Mouse (Mus musculus) cerebellum, adult 9-10 months (tissue): Measurements from ENCODE around the gene Prmt3.
A peak's percentile ranks its signal among the peaks of the same experiment; 100 is the strongest.

Experiments used
- DNase-seq: peaks from one replicate; pipeline ENCODE4 v3.0.0; 2022

The Prmt3 gene

DNA sequence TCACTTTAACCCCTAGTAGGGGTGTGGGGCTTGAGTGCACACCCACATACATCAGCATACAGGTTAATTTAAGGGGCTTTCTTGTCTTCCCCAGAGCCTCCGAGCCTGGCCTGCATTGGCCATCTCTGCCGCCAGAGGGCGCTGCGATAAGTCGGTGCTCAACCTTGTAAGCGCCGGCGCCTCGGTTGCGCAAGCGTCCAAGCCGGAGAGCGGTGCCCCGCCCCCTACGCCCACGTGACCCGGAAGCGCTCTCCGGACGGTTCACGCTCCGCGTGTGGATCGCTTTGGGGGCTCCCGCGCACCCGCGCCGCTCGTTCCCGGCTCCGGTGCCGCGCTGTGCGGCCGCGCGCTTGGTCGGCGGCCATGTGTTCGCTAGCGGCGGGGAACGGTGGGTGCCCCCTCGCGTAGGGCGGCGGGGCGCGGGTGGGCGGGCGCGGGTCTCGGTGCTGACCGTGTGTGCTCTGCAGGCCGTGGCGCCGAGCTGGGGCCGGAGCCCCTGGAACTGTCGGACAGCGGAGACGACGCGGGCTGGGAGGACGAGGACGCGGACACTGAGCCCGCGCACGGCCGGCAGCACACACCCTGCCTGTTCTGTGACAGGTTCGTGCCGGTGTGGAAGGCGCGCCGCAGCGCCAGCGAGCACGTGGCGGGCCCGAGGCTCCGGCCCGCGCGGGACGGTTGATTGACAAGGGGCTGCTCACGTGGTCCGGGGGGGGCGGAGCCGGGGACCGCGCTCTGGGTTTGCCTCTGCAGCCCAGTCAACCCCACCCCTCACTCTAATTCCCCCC, at the start of gene Prmt3:
TSS of gene Prmt3 (plus strand) at position 233 of the 788 bp plus-strand sequence.
- peak; percentile 97 for DNase-seq

DNA sequence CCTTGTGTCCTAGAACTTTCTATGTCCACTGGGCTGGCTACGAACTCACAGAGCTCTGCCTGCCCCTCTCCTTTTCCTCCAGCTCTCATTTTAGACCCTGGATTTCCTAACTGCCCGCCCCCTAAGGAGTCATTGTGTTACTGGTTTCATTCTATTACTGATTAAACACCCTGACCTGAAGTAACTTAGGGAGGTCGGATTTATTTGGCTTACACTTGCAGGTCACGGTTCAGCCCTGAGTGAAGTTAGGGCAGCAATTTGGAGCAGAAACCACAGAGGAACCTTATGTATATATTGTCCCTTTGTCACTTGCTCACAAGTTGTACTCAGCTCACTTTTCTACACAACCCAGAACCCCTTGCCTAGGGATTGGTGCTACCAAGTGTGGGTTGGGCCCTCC, 43.8 kb upstream of the Prmt3 start:
- DNase-seq = no peak

DNA sequence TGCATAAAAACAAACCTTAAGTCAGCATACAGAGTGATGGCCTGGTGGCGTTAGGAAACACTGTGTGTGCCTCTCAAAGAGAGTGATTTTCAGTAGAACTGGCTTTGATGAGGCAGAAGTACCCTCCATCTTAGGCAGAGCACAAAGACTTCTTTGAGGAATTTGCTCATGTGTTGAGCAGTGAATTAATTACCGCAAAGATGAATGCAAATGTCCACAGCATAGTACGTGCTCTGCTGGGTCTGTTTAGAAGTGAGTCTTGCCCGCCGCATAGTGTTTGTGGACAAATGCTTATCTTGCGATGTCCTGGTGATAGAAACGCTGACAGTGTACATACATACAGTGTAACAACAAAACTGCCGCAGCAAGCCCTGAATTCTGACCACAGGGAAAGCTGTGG, 38.7 kb upstream of the Prmt3 start:
- no peak for DNase-seq

DNA sequence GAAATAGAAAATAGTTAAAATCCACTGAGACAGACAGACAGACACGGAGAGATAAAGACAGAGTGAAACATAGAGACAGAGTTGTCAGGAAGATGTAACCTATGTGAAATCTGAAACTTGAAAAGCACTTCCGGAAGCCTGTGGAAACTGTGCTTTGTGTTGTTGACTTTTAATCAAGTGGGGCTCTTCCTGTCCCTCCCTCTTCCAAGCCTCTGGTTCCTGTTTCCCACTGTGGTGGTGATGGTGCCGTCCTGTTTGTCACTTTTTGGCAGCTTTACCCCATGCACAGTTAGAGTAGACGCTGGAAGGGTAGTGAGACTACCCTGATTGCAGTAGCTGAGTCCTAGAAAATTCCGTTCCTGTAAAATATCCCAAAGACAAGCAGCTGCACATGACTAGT, 36.7 kb upstream of the Prmt3 start:
- DNase-seq = no peak

DNA sequence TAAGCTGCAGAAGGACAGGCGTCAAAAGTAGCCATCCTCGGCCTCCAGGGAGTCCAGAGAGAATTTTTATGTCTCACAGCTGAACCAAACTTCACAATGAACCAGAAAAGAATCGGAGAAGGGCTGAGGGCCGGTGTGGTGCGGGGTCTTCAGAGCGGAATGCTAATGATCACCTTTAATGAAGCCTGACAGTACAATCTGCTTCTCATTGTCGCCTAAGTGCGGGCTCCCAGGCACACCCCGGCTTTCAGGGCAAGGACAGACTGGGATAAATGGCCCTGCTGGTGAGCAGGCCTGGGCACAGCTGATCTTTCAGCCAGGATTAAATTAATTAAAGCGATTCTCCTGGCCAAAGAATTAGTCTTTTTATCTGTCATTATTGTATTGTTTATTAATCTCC, 36.2 kb upstream of the Prmt3 start:
- DNase-seq = no peak

DNA sequence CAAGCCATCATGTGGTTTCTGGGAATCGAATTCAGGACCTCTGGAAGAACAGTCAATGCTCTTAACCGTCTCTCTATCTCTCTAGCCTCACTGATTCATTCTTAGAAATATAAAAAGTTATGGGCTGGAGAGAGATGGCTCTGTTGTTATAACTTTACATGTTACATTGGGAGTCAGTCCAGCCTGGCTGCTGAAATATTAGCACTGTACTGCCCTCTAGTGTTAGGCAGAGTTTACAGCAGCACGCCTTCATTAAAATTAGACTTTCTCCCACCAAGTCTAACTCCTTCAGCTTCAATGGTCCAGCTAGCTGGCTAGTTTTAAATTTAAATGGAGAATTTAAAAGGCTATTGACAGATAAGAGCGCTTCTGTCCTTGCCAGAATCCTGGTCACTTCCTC, 27.0 kb upstream of the Prmt3 start:
- peak; percentile 41 for DNase-seq

DNA sequence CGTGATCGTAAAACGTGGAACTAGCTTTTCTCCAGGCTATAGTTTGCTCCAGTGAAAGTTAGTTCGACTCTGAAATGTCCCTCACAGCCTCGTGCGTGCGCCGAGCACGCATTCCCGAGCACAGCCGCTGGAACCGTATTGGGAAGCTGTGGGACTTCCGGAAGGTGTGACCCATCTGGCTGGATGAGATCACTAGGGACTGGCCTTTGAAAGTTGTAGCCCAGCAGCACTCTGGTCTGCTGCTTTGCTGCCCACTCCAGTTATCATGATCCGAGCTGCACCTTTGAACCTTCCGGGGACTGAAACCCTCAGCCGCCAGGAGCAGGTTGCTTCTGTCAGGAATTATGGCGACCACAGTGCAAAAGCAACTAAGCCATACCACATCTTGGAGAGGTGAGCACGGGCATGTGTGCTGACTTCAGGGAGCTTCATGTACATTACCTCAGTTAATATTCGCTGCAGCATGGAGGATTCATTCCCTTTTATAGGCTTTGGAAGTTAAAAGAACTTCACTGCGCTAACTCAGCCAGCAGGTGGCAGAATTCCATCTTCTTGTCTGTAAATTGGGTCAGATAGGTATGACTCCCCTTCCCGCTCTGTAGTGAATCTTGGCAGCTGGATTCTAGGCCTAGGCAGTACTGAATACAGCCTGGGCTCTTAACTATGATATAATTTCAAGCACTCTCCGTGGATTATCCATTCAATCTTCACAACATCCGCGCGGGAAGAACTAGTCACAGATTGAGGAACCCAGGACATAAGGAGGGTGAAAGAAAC, 25.2 kb upstream of the Prmt3 start:
- peak; percentile 25 for DNase-seq

DNA sequence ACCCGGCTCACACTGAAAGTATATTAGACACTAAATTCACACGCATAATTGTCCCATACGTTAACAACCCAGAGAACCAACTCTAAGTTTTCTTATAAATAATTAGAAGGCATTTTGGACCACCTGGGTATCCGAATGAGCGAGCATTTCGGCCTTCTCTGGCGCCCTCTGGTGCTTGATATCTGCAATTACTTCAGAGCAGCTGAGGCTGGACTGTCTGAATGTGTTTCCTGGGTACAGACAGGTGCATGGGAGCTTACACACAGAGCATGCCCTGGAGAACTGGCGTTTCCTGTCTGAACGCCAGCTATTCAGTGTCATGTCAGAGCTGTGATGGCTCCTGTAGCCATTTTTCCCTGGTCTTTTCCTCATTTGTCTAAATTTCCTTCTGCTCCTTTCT, 23.4 kb upstream of the Prmt3 start:
- peak; percentile 53 for DNase-seq

DNA sequence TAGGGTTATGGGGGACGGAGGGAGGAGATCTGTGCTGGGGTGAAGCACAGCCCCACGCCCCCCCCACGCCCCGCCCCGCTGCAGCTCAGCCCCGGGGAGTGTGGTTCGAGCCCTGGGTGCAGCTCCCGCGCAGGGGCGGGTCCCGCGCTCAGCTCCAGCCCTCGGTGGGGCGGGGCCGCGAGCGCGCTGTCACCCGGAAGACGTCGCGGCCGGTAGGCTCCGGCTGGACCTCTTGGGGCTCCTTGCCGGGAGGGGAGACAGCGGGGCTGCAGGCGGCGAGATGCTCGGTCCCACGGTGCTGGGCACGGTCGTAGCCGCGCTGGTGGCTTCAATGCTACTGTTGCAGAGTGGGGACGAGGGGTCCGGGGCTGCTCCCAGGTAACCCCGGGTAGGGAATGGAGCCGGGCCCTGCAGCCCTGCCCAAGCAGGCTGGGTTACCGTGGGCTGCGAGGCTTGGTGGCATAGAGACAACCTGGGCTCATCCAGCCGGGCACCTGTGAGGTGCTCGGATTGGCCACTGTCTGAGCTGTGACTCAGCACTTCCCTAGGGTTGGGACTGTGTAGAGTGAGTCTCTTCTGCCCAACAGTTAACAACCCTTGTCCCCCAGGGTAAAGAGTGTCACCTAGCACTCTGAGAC, 19.1 kb upstream of the Prmt3 start, which contains the start of gene Htatip2:
TSS of gene Htatip2 (plus strand) at position 182 of the 638 bp plus-strand sequence.
- no peak for DNase-seq

DNA sequence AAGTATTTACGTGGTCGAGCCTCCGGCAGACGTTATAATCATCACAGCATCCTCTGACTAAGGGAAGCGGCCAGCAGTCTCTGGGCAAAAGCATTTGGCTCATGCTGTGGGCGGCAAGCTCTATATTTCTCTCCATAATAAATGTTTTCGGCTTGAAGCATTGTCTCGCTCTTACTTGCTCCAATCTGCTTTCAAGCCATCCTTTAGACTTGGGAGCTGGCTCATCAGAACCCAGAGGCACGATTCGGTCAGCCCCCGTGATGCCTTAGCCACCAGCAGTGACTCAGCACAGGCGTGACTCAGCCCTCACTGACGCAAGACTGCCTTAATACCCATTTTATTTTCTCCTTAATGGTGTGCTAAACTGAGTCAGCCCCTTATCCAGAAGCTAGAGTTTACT, 15.5 kb upstream of the Prmt3 start:
- no peak for DNase-seq

DNA sequence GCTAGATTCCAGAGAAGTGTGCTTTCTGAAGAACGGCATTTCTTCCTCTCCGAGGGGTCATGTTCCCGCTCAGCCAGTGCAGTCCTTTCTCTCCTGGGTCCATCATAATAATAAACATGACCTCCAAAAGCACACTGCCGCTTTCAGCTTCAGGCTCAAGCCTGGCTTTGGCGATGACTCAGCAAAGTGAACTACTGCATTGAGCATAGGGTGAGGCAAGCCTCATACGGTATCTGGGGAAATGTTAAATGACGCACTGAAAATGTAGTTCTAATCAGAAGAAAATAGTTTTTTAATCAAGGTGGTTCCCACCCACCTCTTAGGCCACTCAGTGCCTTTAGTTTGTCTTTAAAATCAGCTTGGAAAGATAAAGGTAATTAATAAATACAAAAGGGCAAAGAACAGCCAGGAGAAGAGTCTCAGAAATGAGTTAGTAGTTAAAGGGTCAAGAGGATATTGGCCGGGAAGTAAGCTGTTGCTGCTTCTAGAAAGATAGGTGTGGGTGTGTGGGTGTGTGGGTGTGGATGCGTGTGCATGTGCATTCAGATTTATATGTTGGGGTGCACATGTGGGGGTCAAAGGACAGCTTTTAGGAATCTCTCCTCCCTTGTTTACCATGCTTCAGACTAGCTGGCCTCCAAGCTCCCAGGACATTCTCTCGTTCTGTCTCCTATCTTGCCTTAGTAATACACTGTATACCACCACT, 14.0 kb upstream of the Prmt3 start:
- DNase-seq = no peak

DNA sequence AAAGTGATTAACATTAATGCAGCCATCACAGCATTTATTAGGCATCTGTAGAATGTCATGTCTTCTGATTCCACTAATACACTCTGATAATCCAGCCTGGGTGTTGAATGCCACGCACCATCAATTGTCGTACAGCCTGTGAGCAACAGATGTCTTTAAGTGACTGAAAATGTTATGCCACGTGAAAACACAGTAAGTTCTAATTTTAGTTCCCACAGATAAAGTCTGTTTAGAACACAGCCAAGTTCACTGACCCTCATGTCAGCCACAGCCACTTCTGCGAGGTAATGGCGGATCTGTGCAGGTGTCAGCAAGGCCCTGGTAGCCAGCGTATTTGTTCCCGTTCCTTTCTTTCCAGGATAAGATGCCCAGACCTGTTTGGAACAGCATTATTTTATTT, 12.0 kb upstream of the Prmt3 start:
- no peak for DNase-seq

DNA sequence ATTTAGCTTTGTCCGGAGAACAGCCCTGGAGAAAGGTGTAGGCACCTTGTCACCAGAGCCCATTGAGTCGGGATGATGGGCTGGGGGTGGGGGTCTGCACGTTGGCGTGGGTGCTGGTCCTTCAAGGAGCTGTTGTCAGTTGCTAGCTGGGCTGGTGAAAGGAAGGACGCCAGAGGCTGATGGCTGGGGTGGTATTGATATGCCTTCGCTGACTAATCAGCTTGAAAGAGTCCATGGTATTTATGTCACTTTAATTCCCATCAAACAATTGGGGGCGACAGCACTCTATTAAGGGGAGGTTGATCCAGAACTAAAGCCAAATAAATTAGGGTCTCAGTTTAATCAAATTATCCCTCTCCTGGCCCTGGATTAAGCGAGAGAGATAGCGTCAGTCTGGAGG, 9.6 kb upstream of the Prmt3 start:
- DNase-seq = no peak

DNA sequence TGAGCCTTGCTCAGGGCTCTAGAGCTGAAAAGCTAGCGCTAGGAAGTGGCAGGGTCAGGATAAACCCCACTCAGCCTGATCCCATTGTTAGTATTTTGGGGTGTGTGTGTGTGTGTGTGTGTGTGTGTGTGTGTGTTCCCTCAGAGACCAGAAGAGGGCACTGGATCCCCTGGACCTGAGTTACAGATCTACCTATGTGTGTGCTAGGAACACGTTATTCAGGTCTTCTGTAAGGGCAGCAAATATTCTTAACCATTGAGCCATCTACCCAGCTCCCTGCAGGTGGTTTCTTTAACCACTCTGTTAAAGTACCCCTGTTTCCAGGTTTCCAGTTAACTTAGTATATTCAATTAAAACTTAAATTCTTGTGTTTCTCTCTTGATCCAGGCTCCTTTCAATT, 3.8 kb upstream of the Prmt3 start:
- DNase-seq = no peak

DNA sequence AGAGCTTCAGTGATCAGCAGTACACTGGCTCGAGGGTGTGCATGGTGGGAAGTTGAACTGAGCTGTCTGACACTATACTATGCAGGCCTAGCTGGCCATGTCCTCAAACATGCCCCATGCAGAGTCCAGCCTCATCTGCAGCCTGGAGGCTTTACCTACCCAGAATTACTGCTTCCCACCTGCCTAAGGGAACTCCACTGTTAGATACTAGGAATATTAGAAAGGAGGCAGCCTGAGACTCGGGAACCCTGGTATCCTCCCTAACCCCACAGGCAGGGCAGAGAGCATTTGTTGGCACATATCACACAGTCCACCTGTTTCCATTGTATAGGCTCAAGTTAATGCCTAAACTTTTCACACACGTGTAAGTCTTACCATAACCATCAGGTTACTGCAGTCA, 561 bp upstream of the Prmt3 start:
- DNase-seq = no peak

DNA sequence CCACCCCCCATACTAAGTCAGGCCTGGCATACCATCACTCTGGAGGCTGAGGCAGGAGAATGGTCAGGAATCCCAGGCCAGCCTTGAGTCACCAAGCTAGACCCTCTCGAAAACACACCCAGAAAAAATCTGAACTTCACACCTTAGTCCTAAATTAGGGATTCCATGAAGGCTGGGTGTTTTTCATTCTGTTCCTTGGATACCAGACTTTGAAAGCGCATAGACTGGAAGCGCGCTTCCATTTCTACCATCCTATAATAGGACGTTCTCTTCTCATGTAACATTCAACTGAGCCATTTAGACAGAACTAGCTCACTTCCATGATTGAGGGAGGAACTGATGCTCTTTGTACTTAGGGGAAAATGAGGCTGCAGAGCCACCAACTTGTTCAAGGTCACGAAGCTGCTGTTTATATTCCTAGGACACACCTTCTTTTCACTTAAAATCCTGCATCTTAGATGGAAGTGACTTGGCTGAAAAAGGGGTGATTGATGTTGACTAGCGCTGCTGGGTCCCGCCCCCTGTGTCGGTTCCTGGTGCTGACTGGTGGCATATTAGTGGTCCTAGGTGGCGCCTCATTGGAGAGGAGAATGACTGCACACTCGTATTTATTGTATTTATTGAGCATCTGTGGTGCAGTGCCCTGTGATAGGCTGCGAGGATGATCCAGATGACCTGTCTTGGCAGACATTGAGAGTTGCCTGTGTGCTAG, 914 bp downstream of the Prmt3 start:
- peak; percentile 27 for DNase-seq

DNA sequence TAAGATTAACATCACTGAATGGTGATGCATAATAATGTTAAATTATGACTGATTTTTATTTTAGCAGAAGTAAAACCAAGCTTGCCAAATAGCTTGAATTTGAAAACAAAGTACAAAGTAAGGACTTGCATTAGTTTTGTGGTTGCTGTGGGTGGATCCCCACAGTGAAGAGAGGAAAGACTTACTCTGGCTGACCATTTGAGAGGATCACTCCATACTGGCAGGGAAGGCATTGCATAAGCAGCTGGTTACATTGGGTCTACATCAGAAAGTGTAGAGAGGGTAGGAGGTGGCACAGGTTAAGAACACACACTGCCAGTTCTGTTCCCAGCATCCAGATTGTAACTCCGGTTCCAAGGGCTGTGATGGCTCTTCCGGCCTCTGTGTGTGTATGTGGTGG, 4.9 kb downstream of the Prmt3 start:
- no peak for DNase-seq

DNA sequence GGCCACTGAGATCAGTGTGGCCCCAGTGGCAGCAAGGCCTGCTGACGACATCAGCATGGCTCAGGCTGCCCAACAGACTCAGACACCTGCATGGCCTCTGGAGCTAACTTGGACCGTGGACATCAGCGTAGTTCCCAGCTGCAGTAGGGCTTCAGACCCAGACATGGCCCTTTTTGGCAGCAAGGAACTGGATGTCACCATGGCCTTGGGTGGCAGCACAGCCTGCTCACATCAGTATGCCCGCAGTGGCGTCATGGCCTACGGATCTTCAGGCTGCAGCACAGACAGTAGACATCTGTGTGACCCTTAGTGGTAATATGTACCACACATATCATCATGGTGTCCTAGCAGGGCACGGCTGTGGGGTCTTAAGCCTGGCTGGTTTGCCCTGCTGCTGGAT, 7.0 kb downstream of the Prmt3 start:
- no peak for DNase-seq

DNA sequence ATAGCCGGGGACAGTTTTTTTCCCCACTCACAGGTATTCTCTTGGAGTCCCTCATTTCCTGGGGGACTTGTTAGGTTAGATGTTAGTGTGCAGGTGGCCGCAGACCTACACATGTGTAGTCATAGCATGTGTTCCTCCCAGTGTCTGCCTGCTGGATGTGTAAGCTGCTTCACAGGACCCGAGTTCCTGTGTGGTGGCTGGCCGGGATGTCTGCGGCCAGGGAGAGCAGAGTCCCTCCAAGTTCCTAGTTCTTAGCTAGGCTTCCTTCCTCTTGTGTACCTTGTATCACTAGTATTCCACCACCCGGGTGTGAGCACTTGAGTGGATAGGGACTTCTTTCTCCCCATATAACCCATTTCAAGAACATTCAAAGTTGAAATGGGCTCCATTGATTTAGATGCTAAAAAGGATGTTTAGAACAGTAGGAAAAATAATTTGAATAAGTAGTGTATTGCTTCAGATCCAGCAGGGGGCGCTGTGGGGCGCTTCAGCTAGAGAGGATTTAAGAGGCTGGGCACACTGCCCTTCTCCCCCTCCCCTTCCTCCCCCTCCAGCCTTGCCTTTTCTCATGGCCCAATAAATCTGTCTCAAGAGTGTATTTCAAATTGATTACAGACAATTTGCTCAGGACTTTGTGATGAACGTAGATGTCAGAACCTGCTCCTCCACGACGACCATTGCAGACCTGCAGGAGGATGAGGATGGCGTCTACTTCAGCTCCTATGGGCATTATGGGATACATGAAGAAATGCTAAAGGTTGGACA, 8.7 kb downstream of the Prmt3 start:
- DNase-seq = no peak

DNA sequence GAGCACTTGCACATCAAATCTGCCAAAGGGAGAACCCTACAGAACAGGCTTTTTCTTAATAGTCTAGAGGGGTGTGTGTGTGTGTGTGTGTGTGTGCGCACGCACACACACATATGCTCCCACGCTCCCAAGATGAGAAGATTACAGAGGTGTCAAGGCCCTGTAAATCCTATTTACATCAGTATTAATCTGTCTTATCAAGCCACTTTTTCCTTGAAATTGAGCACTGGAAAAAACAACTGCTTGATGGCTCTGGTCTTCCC, 9.2 kb downstream of the Prmt3 start:
- no peak for DNase-seq

DNA sequence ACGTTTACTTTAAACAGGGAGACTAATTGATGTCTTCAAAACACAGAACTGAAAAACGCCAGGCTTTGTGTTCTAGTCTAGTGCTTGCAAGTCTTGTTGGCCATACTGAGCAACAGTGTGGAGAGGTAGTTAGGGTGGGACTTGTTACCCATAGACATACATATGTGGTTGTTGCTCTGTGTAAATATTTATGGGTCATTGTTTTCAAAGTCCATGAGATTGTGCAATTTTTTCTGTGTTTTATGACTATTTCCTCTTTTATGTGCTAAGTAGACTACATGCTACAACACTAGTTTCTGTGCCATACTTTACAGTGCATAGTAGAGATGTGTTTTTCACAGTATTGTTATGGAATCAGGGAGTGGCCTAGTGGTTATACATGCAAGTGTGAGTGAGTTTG, 16.2 kb downstream of the Prmt3 start:
- DNase-seq = no peak

DNA sequence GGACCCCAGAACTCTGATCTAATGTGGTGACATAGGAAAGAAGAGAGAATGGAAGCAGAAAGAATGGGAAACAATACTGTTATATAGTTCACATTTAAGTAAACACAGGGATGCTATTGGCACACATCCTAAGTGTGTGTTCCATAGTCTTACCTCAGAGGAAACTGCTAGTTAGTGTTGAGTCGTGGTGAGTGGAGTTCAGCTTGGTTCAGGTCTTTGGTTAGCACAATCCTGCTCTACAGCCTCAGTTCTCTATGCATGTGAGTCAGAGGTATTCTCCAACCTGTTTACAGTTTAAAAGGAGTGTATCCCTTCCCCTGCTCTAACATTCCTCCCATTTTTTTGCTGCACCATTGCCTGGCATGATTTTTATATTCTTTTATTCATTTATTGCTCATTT, 19.0 kb downstream of the Prmt3 start:
- no peak for DNase-seq
